Mouse (Mus musculus): ENCODE results near the gene Cxcl16.
"Not testable (repeated sequence)": the region's sequence is repeated elsewhere in the genome, so short reads cannot be mapped to it uniquely, and the experiment has no call there.

The Cxcl16 gene

GRCm38 (mm10) chr11:70459601-70460101 is at the start of gene Cxcl16:
Gene Cxcl16, minus strand, starts transcription at chr11:70459984.
- in situ Hi-C loops (cut with MboI, MseI): loop anchor here (5.0 kb wide), 1 partner anchor 37 kb away; no protein-coding TSS in a partner anchor

GRCm38 (mm10) chr11:70506962-70507515 is 47.3 kb upstream of the Cxcl16 start:
- in situ Hi-C loops (cut with MboI, MseI): loop anchor here (5.0 kb wide), 1 partner anchor 75 kb away; the partner anchor contains the start of gene Arrb2

GRCm38 (mm10) chr11:70506385-70506784 is 46.6 kb upstream of the Cxcl16 start:
- in situ Hi-C loops (cut with MboI, MseI): loop anchor here (5.0 kb wide), 1 partner anchor 74 kb away; the partner anchor contains the start of gene Arrb2

GRCm38 (mm10) chr11:70504970-70505369 is 45.2 kb upstream of the Cxcl16 start, which contains the start of gene Tm4sf5:
Gene Tm4sf5, plus strand, starts transcription at chr11:70505244.
- in situ Hi-C loops (cut with MboI, MseI): loop anchor here (5.0 kb wide), 2 partner anchors 73 to 93 kb away; partner anchors contain the start of genes Arrb2 and Pelp1

GRCm38 (mm10) chr11:70502018-70502417 is 42.2 kb upstream of the Cxcl16 start:
- in situ Hi-C loops (cut with MboI, MseI): loop anchor here (5.0 kb wide), 1 partner anchor 90 kb away; the partner anchor contains the start of gene Pelp1

- in situ Hi-C loops (cut with MboI, MseI): loop anchor here (5.0 kb wide), 1 partner anchor 88 kb away; the partner anchor contains the start of gene Pelp1
Measured at GRCm38 (mm10) chr11:70500476-70500812, 40.7 kb upstream of the Cxcl16 start.

- in situ Hi-C loops (cut with MboI, MseI): loop anchor here (5.0 kb wide), 1 partner anchor 88 kb away; the partner anchor contains the start of gene Pelp1
Measured at GRCm38 (mm10) chr11:70499566-70500475, 40.0 kb upstream of the Cxcl16 start.

- in situ Hi-C loops (cut with MboI, MseI): no loop called here
Measured at GRCm38 (mm10) chr11:70489684-70490083, 29.9 kb upstream of the Cxcl16 start.

GRCm38 (mm10) chr11:70489138-70489537 is 29.4 kb upstream of the Cxcl16 start:
- in situ Hi-C loops (cut with MboI, MseI): no loop called here

- in situ Hi-C loops (cut with MboI, MseI): no loop called here
Measured at GRCm38 (mm10) chr11:70487816-70488215, 28.0 kb upstream of the Cxcl16 start.

GRCm38 (mm10) chr11:70485498-70485897 is 25.7 kb upstream of the Cxcl16 start:
- in situ Hi-C loops (cut with MboI, MseI): no loop called here

- in situ Hi-C loops (cut with MboI, MseI): no loop called here
Measured at GRCm38 (mm10) chr11:70474872-70475534, 15.2 kb upstream of the Cxcl16 start.

GRCm38 (mm10) chr11:70473291-70473690 is 13.5 kb upstream of the Cxcl16 start:
- in situ Hi-C loops (cut with MboI, MseI): not testable (repeated sequence)

GRCm38 (mm10) chr11:70472716-70473115 is 12.9 kb upstream of the Cxcl16 start:
- in situ Hi-C loops (cut with MboI, MseI): no loop called here

- in situ Hi-C loops (cut with MboI, MseI): no loop called here
Measured at GRCm38 (mm10) chr11:70469764-70470163, 10.0 kb upstream of the Cxcl16 start.

GRCm38 (mm10) chr11:70467902-70468619 is 8.3 kb upstream of the Cxcl16 start:
- in situ Hi-C loops (cut with MboI, MseI): no loop called here

- in situ Hi-C loops (cut with MboI, MseI): no loop called here
Measured at GRCm38 (mm10) chr11:70465824-70466223, 6.0 kb upstream of the Cxcl16 start.

- in situ Hi-C loops (cut with MboI, MseI): no loop called here
Measured at GRCm38 (mm10) chr11:70465211-70465610, 5.4 kb upstream of the Cxcl16 start.

GRCm38 (mm10) chr11:70463970-70464369 is 4.2 kb upstream of the Cxcl16 start:
- in situ Hi-C loops (cut with MboI, MseI): loop anchor here (5.0 kb wide), 1 partner anchor 42 kb away; no protein-coding TSS in a partner anchor

- in situ Hi-C loops (cut with MboI, MseI): no loop called here
Measured at GRCm38 (mm10) chr11:70458688-70459600, 840 bp downstream of the Cxcl16 start, which contains the start of gene Zmynd15. Gene Zmynd15, plus strand, starts transcription at chr11:70459433.

Measured in regulatory T cell (primary cell).